Mouse (Mus musculus) ovary, adult 2 months (tissue): ENCODE results near the gene Hspbp1. TPM values are rescaled to one million over a fixed set of nuclear protein-coding genes. Genes with fewer than 3 reads are reported as not detected.

ENCODE experiments used
- polyA plus RNA-seq: library from polyadenylated mRNA; depleted of rRNA; stranded (reverse); fragments of >200 nt; gene quantifications from 2 replicates; pipeline ENCODE4 v1.2.3, GENCODE M21; 2012; rRNA removed

The Hspbp1 gene
- 85.5 and 91.1 TPM in 2 replicates for polyA plus RNA-seq

DNA sequence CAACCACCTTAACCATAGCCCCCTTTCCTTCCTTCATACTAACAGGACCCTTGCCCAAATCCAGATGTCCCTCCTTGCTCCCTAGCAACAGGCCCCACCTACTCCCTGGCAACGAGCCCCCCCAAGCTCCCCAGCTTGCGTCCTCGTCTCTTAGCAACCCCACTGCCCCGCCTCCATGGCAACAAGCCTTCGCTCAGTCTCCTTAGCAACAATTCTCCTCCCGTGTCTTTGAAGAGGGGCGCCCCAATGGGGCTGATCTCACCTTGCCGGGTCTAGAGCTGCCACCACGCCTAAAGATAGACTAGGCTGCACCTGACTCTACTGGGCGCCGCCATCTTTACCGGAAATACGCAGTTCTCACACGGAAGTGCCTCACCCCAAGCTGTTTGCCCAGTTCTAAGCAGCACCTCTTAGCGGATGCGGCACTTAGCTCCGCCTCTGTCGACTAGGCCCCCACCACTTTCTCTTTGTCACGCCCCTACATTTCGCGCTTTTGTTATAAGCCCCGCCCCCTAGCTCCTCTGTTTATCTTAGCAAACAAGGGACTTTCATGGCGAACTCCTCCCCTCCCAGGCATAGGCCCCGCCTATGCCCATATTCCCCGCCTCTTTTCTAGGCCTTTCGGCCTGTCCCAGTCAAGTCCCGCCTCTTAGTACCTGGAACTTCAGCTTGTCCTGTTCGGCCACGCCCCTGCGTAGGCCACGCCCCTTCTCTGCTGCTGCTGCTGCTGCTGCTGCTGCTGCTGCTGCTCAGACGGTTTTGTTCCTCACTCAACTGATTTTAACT lies at the start of gene Hspbp1:
TSS of gene Hspbp1 (minus strand) at position 437 of the 786 bp plus-strand sequence.

DNA sequence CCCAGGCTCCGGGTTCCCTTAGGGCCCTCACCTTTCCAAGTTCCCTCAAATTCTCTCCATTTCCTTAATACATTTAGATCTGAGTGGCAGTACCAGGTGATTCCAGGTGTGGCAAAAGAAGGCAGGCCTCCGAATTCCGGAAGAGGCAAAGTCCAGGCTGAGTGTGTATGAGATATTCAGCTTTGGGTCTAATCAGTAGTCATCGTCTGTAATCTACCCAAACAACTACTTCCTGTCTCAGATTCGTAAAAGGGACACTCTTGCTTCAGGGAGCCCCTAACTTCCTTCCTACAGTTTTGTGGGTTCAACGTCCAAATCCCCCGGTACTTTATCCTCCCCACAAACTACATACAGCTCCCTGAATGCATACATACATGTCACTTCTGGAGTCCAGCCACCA lies 40.3 kb upstream of the Hspbp1 start, which contains the start of gene Tmem150b:
TSS of gene Tmem150b (minus strand) at position 81 of the 400 bp plus-strand sequence.

DNA sequence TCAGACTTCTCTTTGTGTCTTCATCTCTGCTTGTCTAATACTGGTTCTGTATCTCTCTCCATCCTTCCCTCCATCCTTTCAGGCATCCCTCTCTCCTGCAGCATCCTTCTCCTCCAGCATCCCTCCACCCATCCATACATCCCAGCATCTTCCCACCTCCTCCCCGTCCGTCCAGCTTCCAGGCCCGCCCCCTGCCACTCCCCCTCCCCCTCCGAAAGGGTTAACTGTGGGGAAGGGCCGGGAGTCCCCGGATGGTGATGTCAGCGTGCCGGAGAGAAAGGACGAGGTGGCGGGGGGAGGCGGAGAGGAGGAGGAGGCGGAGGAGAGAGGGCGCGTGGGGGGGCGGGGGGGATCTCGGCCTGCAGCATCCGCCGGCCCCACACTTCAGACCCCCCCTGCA lies 5.5 kb upstream of the Hspbp1 start, which contains the start of gene Brsk1:
TSS of gene Brsk1 (plus strand) at position 218 of the 400 bp plus-strand sequence.

DNA sequence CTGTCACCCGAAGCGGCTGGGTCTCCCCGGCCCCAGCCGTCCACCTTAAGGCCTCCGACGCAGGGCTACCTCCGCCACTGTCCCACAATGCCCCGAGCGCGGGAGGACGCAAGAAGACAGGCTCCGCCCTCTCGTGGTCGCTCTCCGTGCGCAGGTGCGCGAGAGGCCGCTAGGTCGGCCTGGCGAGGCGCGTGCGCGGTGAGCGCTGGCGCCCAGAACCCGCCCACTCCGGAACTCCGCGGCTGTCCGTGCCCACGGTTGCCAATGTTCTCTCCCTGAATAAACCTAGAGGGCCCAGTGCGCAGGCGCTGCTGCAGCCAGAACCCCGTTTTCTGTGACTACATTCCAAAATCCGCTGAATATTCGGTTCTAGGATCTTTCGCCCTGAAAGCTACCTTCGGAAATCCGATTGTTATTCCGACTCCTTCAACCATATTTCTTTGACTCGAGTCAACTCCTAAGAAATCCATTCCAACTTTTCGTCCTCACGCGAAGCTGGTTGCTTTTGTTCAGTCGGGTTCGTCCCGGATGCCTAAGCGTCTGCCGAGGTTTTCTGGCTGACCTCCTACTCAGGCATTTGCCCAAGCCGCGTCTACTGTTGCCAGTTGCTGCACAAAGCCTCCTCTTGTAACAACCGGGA lies 25.8 kb downstream of the Hspbp1 start, which contains the start of gene Ppp6r1:
TSS of gene Ppp6r1 (minus strand) at position 108 of the 640 bp plus-strand sequence.

DNA sequence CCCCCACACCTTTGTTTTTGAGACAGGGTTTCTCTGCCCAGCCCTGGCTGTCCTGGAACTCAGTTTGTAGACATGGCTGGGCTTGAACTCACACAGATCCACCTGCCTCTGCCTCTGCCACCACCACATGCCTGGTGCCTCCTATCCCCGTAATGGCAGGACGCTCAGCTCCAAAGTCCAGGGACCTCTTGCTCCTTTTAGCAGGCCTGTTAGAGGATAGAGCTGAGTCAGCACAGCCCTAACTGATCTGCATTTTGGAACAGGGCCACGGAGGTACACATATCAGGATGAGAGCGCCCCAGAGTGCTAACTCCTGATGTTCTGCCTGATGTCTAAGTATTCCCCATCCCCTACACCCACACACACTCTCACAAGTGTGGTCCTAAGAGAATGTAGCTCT lies 53.8 kb downstream of the Hspbp1 start, which contains the start of gene Tmem86b:
TSS of gene Tmem86b (minus strand) at position 392 of the 400 bp plus-strand sequence.

Other genes starting within 250 kb of the Hspbp1 start
- 18.7 and 19.6 TPM in 2 replicates for gene Rdh13, start 239.4 kb downstream of the Hspbp1 start, polyA plus RNA-seq
- gene Eps8l1, start 224.4 kb downstream of the Hspbp1 start, polyA plus RNA-seq: 8.2 and 11.3 TPM in 2 replicates
- 96.9 and 134 TPM in 2 replicates for gene Ppp1r12c, start 183.4 kb downstream of the Hspbp1 start, polyA plus RNA-seq
- gene Tnnt1, start 168.7 kb downstream of the Hspbp1 start, polyA plus RNA-seq: 1.5 and 2.1 TPM in 2 replicates
- 215 and 244 TPM in 2 replicates for gene Tnni3, start 160.8 kb downstream of the Hspbp1 start, polyA plus RNA-seq
- 13.4 and 14.9 TPM in 2 replicates for gene Dnaaf3, start 152.6 kb downstream of the Hspbp1 start, polyA plus RNA-seq
- 6.4 and 7.0 TPM in 2 replicates for gene Syt5, start 137.5 kb downstream of the Hspbp1 start, polyA plus RNA-seq
- gene Ptprh, start 81.0 kb downstream of the Hspbp1 start, polyA plus RNA-seq: 0.18 and 0.23 TPM in 2 replicates
- 14.0 and 15.4 TPM in 2 replicates for gene Tmem86b, start 53.6 kb downstream of the Hspbp1 start, polyA plus RNA-seq
- 124 and 125 TPM in 2 replicates for gene Ppp6r1, start 26.0 kb downstream of the Hspbp1 start, polyA plus RNA-seq
- gene Brsk1, start 5.5 kb upstream of the Hspbp1 start, polyA plus RNA-seq: 12.9 and 13.8 TPM in 2 replicates
- 0.82 and 0.95 TPM in 2 replicates for gene Tmem150b, start 40.2 kb upstream of the Hspbp1 start, polyA plus RNA-seq
- 189 and 218 TPM in 2 replicates for gene Kmt5c, start 55.0 kb upstream of the Hspbp1 start, polyA plus RNA-seq
- gene Cox6b2, start 68.0 kb upstream of the Hspbp1 start, polyA plus RNA-seq: 26.8 and 59.2 TPM in 2 replicates
- gene Fam71e2, start 86.2 kb upstream of the Hspbp1 start, polyA plus RNA-seq: 0.05 and 0.06 TPM in 2 replicates
- 1.1 and 1.2 TPM in 2 replicates for gene Il11, start 97.8 kb upstream of the Hspbp1 start, polyA plus RNA-seq
- gene Tmem190, start 97.9 kb upstream of the Hspbp1 start, polyA plus RNA-seq: not detected in 2 replicates
- gene Tmem238, start 104.6 kb upstream of the Hspbp1 start, polyA plus RNA-seq: 88.3 and 125 TPM in 2 replicates
- gene Rpl28, start 107.8 kb upstream of the Hspbp1 start, polyA plus RNA-seq: 545 and 557 TPM in 2 replicates
- gene Ube2s, start 127.5 kb upstream of the Hspbp1 start, polyA plus RNA-seq: 228 and 308 TPM in 2 replicates
- gene Shisa7, start 159.6 kb upstream of the Hspbp1 start, polyA plus RNA-seq: 2.5 and 3.9 TPM in 2 replicates
- gene Isoc2b, start 185.2 kb upstream of the Hspbp1 start, polyA plus RNA-seq: 28.1 and 35.4 TPM in 2 replicates
- gene Isoc2a, start 192.1 kb upstream of the Hspbp1 start, polyA plus RNA-seq: 23.7 and 25.1 TPM in 2 replicates
- gene Gm36210, start 221.4 kb upstream of the Hspbp1 start, polyA plus RNA-seq: 0.44 and 0.48 TPM in 2 replicates
- 37.7 and 42.3 TPM in 2 replicates for gene Zfp628, start 230.1 kb upstream of the Hspbp1 start, polyA plus RNA-seq
- 13.2 and 17.2 TPM in 2 replicates for gene Nat14, start 237.0 kb upstream of the Hspbp1 start, polyA plus RNA-seq
- gene Ssc5d, start 240.7 kb upstream of the Hspbp1 start, polyA plus RNA-seq: 13.3 and 16.0 TPM in 2 replicates